Mouse (Mus musculus) kidney, postnatal 10 days (tissue): ENCODE measurements around the gene Dmgdh.
A peak's percentile ranks its signal among the peaks of the same experiment; 100 is the strongest.

Experiments used
- DNase-seq: peaks from one replicate; pipeline ENCODE4 v3.0.0; 2021; ENCODE audit warnings: mixed read lengths

The Dmgdh gene

GRCm38 (mm10) chr13:93674131-93674561 lies at the start of gene Dmgdh, which contains the start of gene Bhmt2:
TSS of gene Dmgdh (plus strand) at chr13:93674433.
TSS of gene Bhmt2 (minus strand) at chr13:93674302.
- DNase-seq: peak; percentile 46

DNA sequence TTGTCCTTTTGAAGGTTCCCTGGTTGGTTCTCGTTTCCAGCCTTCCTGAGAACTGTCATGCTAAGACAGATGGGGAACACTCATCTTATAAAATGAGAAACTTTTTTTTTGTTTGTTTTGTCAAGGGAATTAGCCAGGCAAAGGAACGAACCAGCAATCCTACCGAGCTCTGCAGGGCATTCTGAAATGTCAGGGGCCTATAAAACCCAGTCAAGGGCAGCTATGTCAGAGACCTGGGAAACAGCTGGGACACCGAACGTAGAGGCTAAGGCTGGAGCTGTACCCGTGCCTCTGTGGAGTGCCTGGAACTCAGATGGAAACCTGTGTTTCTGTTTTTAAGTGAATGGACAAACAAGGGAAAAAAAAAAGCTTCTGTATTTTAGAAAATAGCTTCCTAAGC lies 45.4 kb upstream of the Dmgdh start:
- no peak for DNase-seq

GRCm38 (mm10) chr13:93630941-93631705 lies 43.1 kb upstream of the Dmgdh start:
- DNase-seq: no peak

- DNase-seq: no peak
Measured at GRCm38 (mm10) chr13:93632927-93633326, 41.3 kb upstream of the Dmgdh start.

- no peak for DNase-seq
Measured at GRCm38 (mm10) chr13:93636561-93636960, 37.7 kb upstream of the Dmgdh start.

- no peak for DNase-seq
Measured at GRCm38 (mm10) chr13:93637282-93638245, 36.7 kb upstream of the Dmgdh start, which contains the start of gene Bhmt. TSS of gene Bhmt (minus strand) at chr13:93637961.

GRCm38 (mm10) chr13:93639636-93640035 lies 34.6 kb upstream of the Dmgdh start:
- DNase-seq: peak; percentile 10

DNA sequence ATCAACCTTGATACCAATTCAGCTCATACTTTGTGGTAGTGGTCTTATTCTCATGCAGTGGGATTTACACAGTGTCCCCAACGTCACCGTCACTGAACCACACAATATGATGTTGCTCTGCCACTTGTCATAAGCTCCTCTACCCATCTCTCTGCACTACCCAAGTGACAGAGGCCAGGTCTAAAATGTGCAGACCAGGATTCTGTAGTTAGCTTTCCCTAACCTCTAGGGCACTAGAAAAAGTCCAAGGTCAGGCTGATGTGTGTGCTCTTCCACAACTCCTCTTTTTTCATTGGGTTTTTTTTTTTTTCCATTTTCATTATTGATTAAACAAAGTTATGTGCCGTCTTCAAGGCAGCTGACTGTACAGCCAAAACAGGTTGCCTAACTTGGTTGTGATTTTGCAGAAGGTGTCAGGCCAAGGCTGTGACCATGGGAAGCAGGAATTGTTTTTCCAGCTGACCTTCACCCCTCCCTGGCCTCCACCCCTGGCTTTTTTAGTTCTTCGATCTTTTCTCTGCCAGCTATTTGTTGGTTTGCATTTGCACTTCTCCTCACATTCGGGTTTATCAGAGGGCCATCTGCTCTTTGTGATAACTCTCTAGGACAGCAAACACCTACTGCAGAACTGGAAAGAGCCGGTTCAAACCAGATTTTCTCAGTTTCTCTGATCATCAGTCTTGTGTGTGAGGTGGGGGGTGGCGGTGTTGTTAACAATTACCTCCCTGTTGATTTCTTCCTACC lies 25.7 kb upstream of the Dmgdh start:
- DNase-seq: peak; percentile 13

DNA sequence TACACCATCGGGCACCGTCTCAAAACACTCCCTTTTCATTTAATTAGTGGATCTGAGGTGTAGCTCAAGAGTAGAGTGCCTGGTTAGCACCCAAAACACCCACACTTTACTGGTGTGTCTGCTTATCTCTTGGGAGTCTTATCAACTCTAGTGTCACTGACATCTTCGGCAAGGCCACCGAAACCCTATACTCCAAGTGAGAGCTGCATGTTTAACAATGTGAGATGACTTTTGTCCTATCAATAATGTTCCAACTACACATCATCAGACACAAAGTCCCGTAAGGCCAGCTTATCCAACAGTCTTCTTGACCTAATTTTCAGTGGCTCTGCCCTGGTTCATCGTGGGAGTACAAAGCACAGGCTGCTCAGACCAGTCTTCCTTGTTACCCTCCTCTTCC lies 20.9 kb upstream of the Dmgdh start:
- DNase-seq: no peak

GRCm38 (mm10) chr13:93657941-93658340 lies 16.3 kb upstream of the Dmgdh start:
- DNase-seq: no peak

DNA sequence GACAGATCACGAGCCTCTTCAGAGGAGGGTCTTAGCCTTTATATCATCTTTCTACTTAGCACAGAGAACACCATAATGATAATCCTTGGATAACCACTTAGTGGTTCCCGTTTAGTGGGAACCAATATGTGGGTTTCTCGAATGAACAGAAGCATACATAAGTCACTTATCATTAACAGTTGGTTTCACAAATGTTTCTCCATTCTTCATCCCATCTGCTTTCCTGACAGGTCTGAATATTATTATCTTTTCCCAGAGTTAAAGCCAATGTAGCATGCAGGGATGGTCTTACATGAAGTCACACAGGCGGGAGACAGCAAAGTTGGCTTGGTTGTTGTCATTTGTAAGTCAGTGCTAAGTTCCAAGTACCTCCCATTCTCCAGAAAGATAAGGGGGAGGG lies 6.6 kb upstream of the Dmgdh start:
- DNase-seq: no peak

DNA sequence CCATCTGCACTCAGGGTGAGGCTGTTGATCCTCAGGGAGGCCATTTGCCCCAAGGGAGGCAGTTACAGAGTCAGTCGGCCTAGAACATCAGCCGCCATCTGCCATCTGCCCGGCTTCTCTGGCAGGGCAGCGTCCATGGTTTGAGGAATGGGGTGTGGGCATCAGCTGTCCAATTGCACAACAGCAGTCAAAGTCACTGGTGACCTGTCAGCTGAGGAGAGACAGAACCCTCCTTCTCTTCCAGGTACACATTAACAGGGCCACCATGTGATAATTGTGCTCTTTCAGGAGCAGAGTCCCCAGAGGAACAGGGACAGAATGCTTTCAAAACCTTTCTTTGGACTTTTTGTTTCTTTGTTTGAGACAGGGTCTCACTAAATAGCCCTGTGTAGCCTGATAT lies 1.9 kb upstream of the Dmgdh start:
- DNase-seq: peak; percentile 25

- no peak for DNase-seq
Measured at GRCm38 (mm10) chr13:93673296-93673695, 937 bp upstream of the Dmgdh start.

GRCm38 (mm10) chr13:93676864-93677263 lies 2.6 kb downstream of the Dmgdh start:
- DNase-seq: no peak

DNA sequence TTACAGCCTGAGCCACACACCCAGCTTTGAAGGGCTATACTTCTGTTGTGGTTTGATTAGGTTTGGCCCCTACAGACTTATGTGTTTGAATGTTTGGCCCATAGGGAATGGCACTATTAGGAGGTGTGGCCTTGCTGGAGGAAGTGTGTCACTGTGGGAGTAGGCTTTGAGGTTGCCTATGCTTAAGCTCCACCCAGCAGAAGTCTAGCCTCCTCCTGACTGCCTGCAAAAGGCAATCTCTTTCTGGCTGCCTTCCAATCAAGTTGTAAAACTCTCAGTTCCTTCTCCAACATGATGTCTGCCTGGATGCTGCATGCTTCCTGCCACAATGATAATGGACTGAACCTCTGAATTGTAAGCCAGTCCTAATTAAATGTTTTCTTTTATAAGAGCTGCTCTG lies 9.1 kb downstream of the Dmgdh start:
- no peak for DNase-seq

DNA sequence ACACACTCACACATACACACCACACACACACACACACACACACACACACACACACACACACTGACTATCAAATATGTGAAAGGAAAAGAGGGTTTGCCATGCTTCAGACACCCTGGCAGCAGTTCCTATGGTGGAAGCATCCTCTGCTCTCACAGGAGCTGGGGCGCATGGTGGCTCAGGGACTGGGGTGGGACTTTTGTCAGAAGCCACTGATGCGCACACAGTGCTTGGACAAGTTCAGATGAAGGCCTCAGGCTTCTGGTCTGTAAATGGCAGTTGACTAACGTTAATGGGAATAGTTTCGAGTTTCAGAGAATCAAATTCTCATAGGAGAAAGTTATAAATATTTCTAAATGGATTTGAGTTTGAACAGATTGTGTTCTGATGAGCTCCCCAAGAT lies 11.0 kb downstream of the Dmgdh start:
- no peak for DNase-seq

DNA sequence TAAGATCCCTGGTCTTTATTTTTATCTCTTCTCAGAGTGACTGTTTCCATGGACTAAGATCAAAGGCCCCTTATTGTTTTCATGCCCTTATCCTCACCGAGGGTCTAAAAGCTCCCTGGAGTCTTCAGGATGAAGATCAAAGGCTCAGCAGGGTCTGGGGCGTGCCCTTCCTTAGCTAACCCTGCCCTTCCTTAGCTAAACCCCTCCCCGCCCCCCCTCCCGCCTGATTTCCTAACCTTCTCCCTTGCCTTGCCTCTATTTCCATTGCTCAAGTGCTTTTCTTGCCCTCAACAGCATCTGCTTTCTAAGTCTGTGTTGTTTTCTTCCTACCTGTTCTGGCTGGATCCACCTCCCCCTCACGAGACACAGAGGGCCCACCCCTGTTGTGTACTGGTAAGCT lies 13.1 kb downstream of the Dmgdh start:
- DNase-seq: no peak

GRCm38 (mm10) chr13:93689566-93689965 lies 15.3 kb downstream of the Dmgdh start:
- DNase-seq: no peak

GRCm38 (mm10) chr13:93690821-93691220 lies 16.6 kb downstream of the Dmgdh start:
- no peak for DNase-seq

- DNase-seq: peak; percentile 79
Measured at GRCm38 (mm10) chr13:93698866-93699265, 24.6 kb downstream of the Dmgdh start.

DNA sequence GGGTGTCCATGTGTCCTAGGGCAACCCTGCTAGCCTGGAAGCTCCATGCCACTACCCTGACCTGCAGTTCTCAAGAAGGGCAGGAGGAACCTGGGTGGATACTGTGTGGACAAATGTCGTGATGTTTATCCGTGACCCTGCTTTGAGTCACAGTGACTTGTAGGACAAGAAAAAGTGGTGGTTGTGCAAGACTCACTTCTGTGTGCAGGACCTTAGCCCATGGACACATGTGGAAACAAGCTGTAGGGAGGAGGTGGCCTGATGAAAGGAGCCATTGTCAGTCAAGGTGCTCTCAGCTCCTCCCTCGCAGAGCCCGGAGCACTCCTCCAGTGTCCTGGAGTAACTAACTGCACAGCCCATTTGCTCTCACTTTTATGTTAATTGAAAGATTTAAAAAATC lies 31.5 kb downstream of the Dmgdh start:
- no peak for DNase-seq

DNA sequence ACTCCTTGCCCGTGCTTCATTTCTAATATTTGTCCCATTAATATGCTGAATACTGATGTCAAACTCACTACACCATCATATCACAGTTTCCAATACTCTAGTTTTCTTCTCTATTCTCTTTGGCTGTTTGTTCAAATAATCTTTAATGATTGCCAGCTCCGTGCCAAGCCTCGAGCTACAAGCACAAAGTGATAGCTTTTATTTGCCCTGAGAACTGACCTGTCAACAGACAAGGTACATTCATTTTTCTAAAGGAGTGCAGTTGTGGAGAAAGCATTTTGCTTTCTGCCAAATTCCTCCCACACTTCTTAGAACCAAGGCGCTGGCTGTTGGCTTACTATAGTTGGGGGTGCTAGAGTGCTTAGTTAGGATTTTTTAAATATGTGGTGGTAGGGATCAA lies 33.0 kb downstream of the Dmgdh start:
- no peak for DNase-seq

DNA sequence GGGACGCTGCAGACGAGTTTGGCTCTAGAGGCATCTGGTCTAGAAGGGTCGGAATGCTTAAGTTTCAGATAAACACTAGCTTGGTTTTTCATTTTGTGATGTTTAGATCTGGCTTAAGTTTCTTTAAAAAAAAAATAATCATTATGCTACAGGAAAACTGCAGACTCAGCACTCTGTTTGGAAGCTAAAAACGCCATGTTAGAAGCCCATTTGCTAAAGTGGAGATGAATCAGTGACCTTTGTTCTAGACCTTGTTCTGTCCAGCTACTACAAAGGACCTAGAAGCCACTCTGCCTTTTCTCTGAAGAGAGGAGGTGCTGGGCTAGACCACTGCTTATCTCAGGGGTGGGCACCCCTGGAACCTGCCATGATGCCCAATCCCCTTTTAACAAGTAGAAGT lies 36.1 kb downstream of the Dmgdh start:
- no peak for DNase-seq
